Mouse (Mus musculus) limb, embryonic 13.5 days (tissue): ENCODE results near the gene Fam160a2. TPM values are rescaled to one million over a fixed set of nuclear protein-coding genes. Genes with fewer than 3 reads are reported as not detected.
A peak's percentile ranks its signal among the peaks of the same experiment; 100 is the strongest.
"Not testable (repeated sequence)": the region's sequence is repeated elsewhere in the genome, so short reads cannot be mapped to it uniquely, and the experiment has no call there.

Experiments
- ATAC-seq: fragments of 200-750 bp; cut with Nextera tagmentation; 2 replicates; pipeline ENCODE4 v1.8.0; 2017; ENCODE audit warnings: low read depth, moderate number of reproducible peaks, moderate TSS enrichment; ENCODE audit not compliant: low FRiP score
- H3K27ac ChIP-seq: fragments of 300-500 bp; sonication (generic); 2 replicates; pipeline ENCODE4 v1.5.1; 2015; ENCODE audit warnings: inconsistent platforms, mild to moderate bottlenecking, moderate library complexity
- H3K27me3 ChIP-seq: fragments of 300-500 bp; sonication (generic); 2 replicates; pipeline ENCODE4 v1.6.1; 2015; ENCODE audit warnings: mild to moderate bottlenecking, inconsistent platforms
- H3K36me3 ChIP-seq: fragments of 300-500 bp; sonication (generic); 2 replicates; pipeline ENCODE4 v1.6.1; 2015; ENCODE audit warnings: inconsistent platforms, mild to moderate bottlenecking, moderate library complexity
- H3K4me1 ChIP-seq: fragments of 300-500 bp; sonication (generic); 2 replicates; pipeline ENCODE4 v1.6.1; 2015; ENCODE audit warnings: inconsistent platforms
- H3K4me2 ChIP-seq: fragments of 300-500 bp; sonication (generic); replicated peaks from 2 replicates; pipeline ENCODE4 v1.6.1; 2015; ENCODE audit warnings: inconsistent platforms, mild to moderate bottlenecking, moderate library complexity
- H3K4me3 ChIP-seq: fragments of 300-500 bp; sonication (generic); 2 replicates; pipeline ENCODE4 v1.5.1; 2015; ENCODE audit warnings: moderate library complexity, mild to moderate bottlenecking, inconsistent platforms
- H3K9ac ChIP-seq: fragments of 300-500 bp; sonication (generic); 2 replicates; pipeline ENCODE4 v1.6.1; 2015; ENCODE audit warnings: mild to moderate bottlenecking, inconsistent platforms
- H3K9me3 ChIP-seq: fragments of 300-500 bp; sonication (generic); 2 replicates; pipeline ENCODE4 v1.6.1; 2016; ENCODE audit warnings: inconsistent platforms
- WGBS: fragments of 180-500 bp; shearing (Covaris S2); methylation state at CpG from one replicate; pipeline ENCODE4 v1.1.7; 2015; 5-methylcytosine and 5-hydroxymethylcytosine counted together
- polyA plus RNA-seq: library from polyadenylated mRNA; unstranded; fragments of >200 nt; fragmentation: Nextera tagmentation; extraction: Ambion mirVana; gene quantifications from 2 replicates; pipeline ENCODE4 v1.2.1, GENCODE M21; 2015

The Fam160a2 gene
- polyA plus RNA-seq, 1 experiment from 2014 or later: 49.2 TPM

- Histone ChIP-seq H3K4me1 (no peaks in the 10 kb centered on the region), H3K27me3 (peaks cover 6% of the 10 kb centered on the region; the same call in 1 of the 2 replicates), H3K36me3 (no peaks in the 10 kb centered on the region), H3K4me3 (no peak overlapping the region), H3K4me2 (no peak overlapping the region), H3K9ac (no peak overlapping the region), H3K9me3 (no peaks in the 10 kb centered on the region), H3K27ac (no peak overlapping the region)
- 87% methylated on average over 7 of the region's 7 CpGs for WGBS
- no peak for ATAC-seq
Measured at GRCm38 (mm10) chr7:105416529-105416928, 16.7 kb upstream of the Fam160a2 start.

- no peak for ATAC-seq
- H3K27ac ChIP-seq: no peak overlapping the region
- H3K4me1 ChIP-seq: no peaks in the 10 kb centered on the region
- peaks cover 8% of the 10 kb centered on the region; the same call in 1 of the 2 replicates for H3K27me3 ChIP-seq
- WGBS: 59% methylated on average over 6 of the region's 6 CpGs
- no peak overlapping the region for H3K9ac ChIP-seq
- H3K4me2 ChIP-seq: no peak overlapping the region
- no peaks in the 10 kb centered on the region for H3K36me3 ChIP-seq
- no peak overlapping the region for H3K4me3 ChIP-seq
- no peaks in the 10 kb centered on the region for H3K9me3 ChIP-seq
Measured at GRCm38 (mm10) chr7:105414385-105414784, 14.5 kb upstream of the Fam160a2 start.

GRCm38 (mm10) chr7:105411874-105412632 lies 12.2 kb upstream of the Fam160a2 start:
- H3K4me2 ChIP-seq, ATAC-seq, H3K4me1 ChIP-seq, H3K27me3 ChIP-seq, H3K9me3 ChIP-seq, H3K9ac ChIP-seq, H3K27ac ChIP-seq, H3K4me3 ChIP-seq, H3K36me3 ChIP-seq: not testable (repeated sequence)
- 56% methylated on average over 8 of the region's 8 CpGs for WGBS

- H3K9ac ChIP-seq: no peak overlapping the region
- no peak overlapping the region for H3K4me3 ChIP-seq
- H3K27ac ChIP-seq: no peak overlapping the region
- 66% methylated on average over 1 of the region's 1 CpGs for WGBS
- H3K9me3 ChIP-seq: no peaks in the 10 kb centered on the region
- no peaks in the 10 kb centered on the region for H3K4me1 ChIP-seq
- H3K36me3 ChIP-seq: no peaks in the 10 kb centered on the region
- no peak overlapping the region for H3K4me2 ChIP-seq
- no peak for ATAC-seq
- 0 out of 2 replicates have a peak, but pooled peaks cover 2% of the 10 kb centered on the region for H3K27me3 ChIP-seq
Measured at GRCm38 (mm10) chr7:105406322-105406721, 6.5 kb upstream of the Fam160a2 start.

GRCm38 (mm10) chr7:105404268-105404667 lies 4.4 kb upstream of the Fam160a2 start, which contains the start of gene Cnga4:
Gene Cnga4 (plus strand): TSS chr7:105404568.
- Histone ChIP-seq H3K36me3 (no peaks in the 10 kb centered on the region), H3K4me3 (no peak within 1 kb of the TSS), H3K27me3 (no peaks in the 10 kb centered on the region), H3K9ac (no peak within 1 kb of the TSS), H3K4me1 (peaks cover 7% of the 10 kb centered on the region), H3K27ac (no peak within 1 kb of the TSS), H3K9me3 (no peaks in the 10 kb centered on the region), H3K4me2 (no peak within 1 kb of the TSS)
- WGBS: 53% methylated on average over 5 of the region's 5 CpGs
- ATAC-seq: no peak

- Histone ChIP-seq H3K4me1 (peaks cover 17% of the 10 kb centered on the region), H3K36me3 (peaks cover 6% of the 10 kb centered on the region), H3K27ac (peak overlapping the region; percentile 15; the same call in 1 of the 2 replicates), H3K27me3 (no peaks in the 10 kb centered on the region), H3K4me3 (peak overlapping the region; percentile 88), H3K9ac (peak overlapping the region; percentile 89), H3K4me2 (peak overlapping the region; percentile 83), H3K9me3 (no peaks in the 10 kb centered on the region)
- WGBS: under 1% methylated on average over 25 of the region's 25 CpGs
- peak; percentile 34 for ATAC-seq
Measured at GRCm38 (mm10) chr7:105399058-105399934, 558 bp downstream of the Fam160a2 start.

- Histone ChIP-seq H3K4me1 (peaks cover 17% of the 10 kb centered on the region), H3K9me3 (no peaks in the 10 kb centered on the region), H3K4me3 (no peak overlapping the region), H3K4me2 (no peak overlapping the region), H3K9ac (no peak overlapping the region), H3K27ac (no peak overlapping the region), H3K27me3 (no peaks in the 10 kb centered on the region), H3K36me3 (peaks cover 21% of the 10 kb centered on the region)
- ATAC-seq: no peak
Measured at GRCm38 (mm10) chr7:105396126-105396525, 3.7 kb downstream of the Fam160a2 start.

- Histone ChIP-seq H3K36me3 (peaks cover 22% of the 10 kb centered on the region), H3K9me3 (no peaks in the 10 kb centered on the region), H3K27me3 (no peaks in the 10 kb centered on the region), H3K4me1 (peaks cover 12% of the 10 kb centered on the region), H3K4me2 (no peak overlapping the region), H3K4me3 (no peak overlapping the region), H3K9ac (no peak overlapping the region), H3K27ac (no peak overlapping the region)
- ATAC-seq: no peak
Measured at GRCm38 (mm10) chr7:105395131-105395820, 4.6 kb downstream of the Fam160a2 start.

GRCm38 (mm10) chr7:105394606-105395005 lies 5.2 kb downstream of the Fam160a2 start:
- Histone ChIP-seq H3K9ac (no peak overlapping the region), H3K4me2 (no peak overlapping the region), H3K27me3 (no peaks in the 10 kb centered on the region), H3K9me3 (no peaks in the 10 kb centered on the region), H3K4me1 (peaks cover 12% of the 10 kb centered on the region), H3K4me3 (no peak overlapping the region), H3K27ac (no peak overlapping the region), H3K36me3 (peaks cover 28% of the 10 kb centered on the region)
- no peak for ATAC-seq
- WGBS: 87% methylated on average over 1 of the region's 1 CpGs

GRCm38 (mm10) chr7:105390236-105390635 lies 9.6 kb downstream of the Fam160a2 start:
- WGBS: 99% methylated on average over 2 of the region's 2 CpGs

GRCm38 (mm10) chr7:105387696-105388095 lies 12.2 kb downstream of the Fam160a2 start:
- no peaks in the 10 kb centered on the region for H3K4me1 ChIP-seq
- no peaks in the 10 kb centered on the region for H3K27me3 ChIP-seq
- H3K27ac ChIP-seq: no peak overlapping the region
- no peak overlapping the region for H3K4me2 ChIP-seq
- no peak overlapping the region for H3K9ac ChIP-seq
- no peak for ATAC-seq
- no peak overlapping the region for H3K4me3 ChIP-seq
- no peaks in the 10 kb centered on the region for H3K9me3 ChIP-seq
- peaks cover 81% of the 10 kb centered on the region for H3K36me3 ChIP-seq
- WGBS: 95% methylated on average over 2 of the region's 2 CpGs

More at GRCm38 (mm10) chr7:105390236-105390635, 9.6 kb downstream of the Fam160a2 start:
- ATAC-seq: no peak
- Histone ChIP-seq H3K4me3 (no peak overlapping the region), H3K9me3 (no peaks in the 10 kb centered on the region), H3K36me3 (peaks cover 68% of the 10 kb centered on the region), H3K4me2 (no peak overlapping the region), H3K9ac (no peak overlapping the region), H3K27me3 (no peaks in the 10 kb centered on the region), H3K4me1 (no peaks in the 10 kb centered on the region), H3K27ac (no peak overlapping the region)

GRCm38 (mm10) chr7:105380329-105380728 lies 19.5 kb downstream of the Fam160a2 start:
- 91% methylated on average over 3 of the region's 3 CpGs for WGBS
- Histone ChIP-seq H3K36me3 (peaks cover 92% of the 10 kb centered on the region), H3K27ac (no peak overlapping the region), H3K4me1 (no peaks in the 10 kb centered on the region), H3K4me3 (no peak overlapping the region), H3K9ac (no peak overlapping the region), H3K4me2 (no peak overlapping the region), H3K27me3 (no peaks in the 10 kb centered on the region), H3K9me3 (no peaks in the 10 kb centered on the region)
- no peak for ATAC-seq
